Mouse (Mus musculus) limb, embryonic 14.5 days (tissue): ENCODE data around the gene Ccpg1. TPM values are rescaled to one million over a fixed set of nuclear protein-coding genes. Genes with fewer than 3 reads are reported as not detected.

Experiments used
- ATAC-seq: fragments of 200-750 bp; cut with Nextera tagmentation; 2 replicates; pipeline ENCODE4 v1.8.0; 2017; ENCODE audit warnings: low read depth, moderate number of reproducible peaks, moderate TSS enrichment; ENCODE audit not compliant: low FRiP score
- DNase-seq: peaks from one replicate; pipeline ENCODE4 v3.0.0-alpha.2; 2015; ENCODE audit warnings: low spot score
- H3K27ac ChIP-seq: fragments of 300-500 bp; sonication (generic); replicated peaks from 2 replicates; pipeline ENCODE4 v1.5.1; 2014; ENCODE audit warnings: low read depth, mild to moderate bottlenecking, low read length, moderate library complexity, mixed read lengths
- H3K27me3 ChIP-seq: fragments of 300-500 bp; sonication (generic); 2 replicates; pipeline ENCODE4 v1.6.1; 2014; ENCODE audit warnings: low read length, mixed read lengths; ENCODE audit not compliant: control insufficient read depth, insufficient read depth
- H3K36me3 ChIP-seq: fragments of 300-500 bp; sonication (generic); 2 replicates; pipeline ENCODE4 v1.6.1; 2014; ENCODE audit warnings: mild to moderate bottlenecking, low read length, moderate library complexity, mixed read lengths; ENCODE audit not compliant: control insufficient read depth, insufficient read depth
- H3K4me1 ChIP-seq: fragments of 300-500 bp; sonication (generic); 2 replicates; pipeline ENCODE4 v1.6.1; 2014; ENCODE audit warnings: antibody characterized with exemption, low read length, mixed read lengths; ENCODE audit not compliant: control insufficient read depth, insufficient read depth
- H3K4me2 ChIP-seq: fragments of 300-500 bp; sonication (generic); replicated peaks from 2 replicates; pipeline ENCODE4 v1.6.1; 2014; ENCODE audit warnings: low read depth, mild to moderate bottlenecking, low read length, moderate library complexity; ENCODE audit not compliant: severe bottlenecking
- H3K4me3 ChIP-seq: fragments of 300-500 bp; sonication (generic); replicated peaks from 2 replicates; pipeline ENCODE4 v1.5.1; 2014; ENCODE audit warnings: low read length
- H3K9ac ChIP-seq: fragments of 300-500 bp; sonication (generic); 2 replicates; pipeline ENCODE4 v1.6.1; 2014; ENCODE audit warnings: mild to moderate bottlenecking, low read depth, low read length, moderate library complexity; ENCODE audit not compliant: severe bottlenecking
- H3K9me3 ChIP-seq: fragments of 300-500 bp; sonication (generic); 2 replicates; pipeline ENCODE4 v1.6.1; 2016; ENCODE audit warnings: low read length; ENCODE audit not compliant: control insufficient read depth
- POLR2A ChIP-seq: fragments of 200-500 bp; IDR thresholded peaks from 2 replicates; pipeline ENCODE4 v1.8.0; 2012; ENCODE audit warnings: inconsistent platforms, mild to moderate bottlenecking, moderate library complexity, borderline replicate concordance; ENCODE audit not compliant: insufficient read depth, insufficient read length; ENCODE audit errors: extremely low read depth
- WGBS: fragments of 180-500 bp; shearing (Covaris S2); extraction: QIAGEN DNeasy Blood & Tissue Kit; methylation state at CpG from one replicate; pipeline ENCODE4 v1.1.7; 2014; 5-methylcytosine and 5-hydroxymethylcytosine counted together
- polyA plus RNA-seq, 2 experiments: library from polyadenylated mRNA; depleted of rRNA in 1 of 2; stranded (reverse) in 1 of 2; unstranded in 1 of 2; fragments of >200 nt; fragmentation: Nextera tagmentation in 1 of 2; extraction: Ambion mirVana in 1 of 2; gene quantifications; 2 replicates each; pipeline versions ENCODE4 v1.2.1 to v1.2.3; 2012 to 2014

Ccpg1 gene
- polyA plus RNA-seq, 2 experiments = 14.6 to 28.1 TPM

DNA sequence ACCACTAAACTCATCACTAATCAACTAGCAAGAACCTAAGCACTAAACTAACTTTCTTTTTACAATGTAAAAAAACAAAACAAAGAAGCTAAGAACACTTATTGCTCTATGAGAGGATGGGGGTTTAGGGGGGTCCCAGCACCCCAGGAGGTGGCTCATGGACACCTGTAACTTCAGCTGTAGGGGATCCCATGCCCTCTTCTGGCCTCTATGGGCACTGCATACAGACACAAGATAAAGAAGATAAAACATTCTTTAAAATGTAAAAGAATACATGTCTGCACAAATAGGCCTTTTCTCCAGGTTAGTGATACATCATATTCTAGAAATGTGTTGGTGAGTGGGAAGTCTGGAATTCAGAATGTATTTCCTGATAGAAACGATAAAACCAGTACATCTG, 48.2 kb downstream of the Ccpg1 start:
- DNase-seq = no peak
- no peak for ATAC-seq
- TF ChIP-seq POLR2A = no peak
- Histone ChIP-seq H3K4me3 (no peak overlapping the region), H3K9ac (no peak overlapping the region), H3K36me3 (peaks cover 55% of the 10 kb centered on the region), H3K9me3 (no peaks in the 10 kb centered on the region), H3K4me2 (no peak overlapping the region), H3K27ac (no peak overlapping the region), H3K4me1 (peaks cover 1% of the 10 kb centered on the region; the same call in 1 of the 2 replicates), H3K27me3 (no peaks in the 10 kb centered on the region)
- WGBS = 100% methylated on average over 1 of the region's 1 CpGs

DNA sequence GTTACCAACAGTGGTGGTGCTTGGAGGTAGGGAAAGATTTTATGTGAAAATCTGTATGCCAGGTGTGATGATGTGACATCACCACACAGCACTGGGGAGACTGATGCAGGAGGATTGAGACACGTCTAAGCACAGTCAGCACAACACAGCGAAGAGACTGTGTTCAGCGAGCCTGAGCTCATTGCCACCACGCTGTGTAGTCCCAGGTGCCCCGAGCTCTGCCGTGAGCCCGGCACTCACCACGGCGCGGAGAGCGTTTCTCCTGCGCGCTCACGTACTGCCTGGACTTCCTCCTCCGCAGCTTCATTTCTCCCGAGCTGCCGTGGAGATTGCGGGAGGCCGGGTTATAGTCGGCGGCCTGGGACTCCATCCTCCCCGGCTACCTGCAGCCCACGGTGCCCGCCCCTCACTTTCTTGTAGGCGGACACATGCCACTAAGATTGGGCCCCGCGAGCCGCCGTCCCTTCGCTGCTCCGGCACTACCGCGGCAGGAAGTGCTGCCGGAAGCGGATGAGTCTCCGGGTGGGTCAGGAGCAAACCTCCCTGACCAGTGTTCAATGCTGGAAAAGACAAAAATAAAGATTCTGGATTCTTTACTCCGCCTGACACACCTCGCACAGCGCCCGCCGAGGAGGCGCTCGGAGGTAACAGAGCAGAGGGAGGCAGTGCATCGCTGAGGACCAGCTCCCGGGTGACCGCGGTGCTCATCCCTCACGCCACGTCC, 54.2 kb downstream of the Ccpg1 start:
- DNase-seq = peak; percentile 93
- H3K4me2 ChIP-seq = peak overlapping the region; percentile 90
- under 1% methylated on average over 49 of the region's 49 CpGs for WGBS
- peak; percentile 78; the same call in 1 of the 2 replicates for TF ChIP-seq POLR2A
- H3K36me3 ChIP-seq = peaks cover 10% of the 10 kb centered on the region
- peak overlapping the region; percentile 83 for H3K9ac ChIP-seq
- H3K27ac ChIP-seq = peak overlapping the region; percentile 72
- peaks cover 15% of the 10 kb centered on the region for H3K4me1 ChIP-seq
- H3K9me3 ChIP-seq = no peaks in the 10 kb centered on the region
- H3K4me3 ChIP-seq = peak overlapping the region; percentile 78
- H3K27me3 ChIP-seq = no peaks in the 10 kb centered on the region
- ATAC-seq = peak; percentile 86

DNA sequence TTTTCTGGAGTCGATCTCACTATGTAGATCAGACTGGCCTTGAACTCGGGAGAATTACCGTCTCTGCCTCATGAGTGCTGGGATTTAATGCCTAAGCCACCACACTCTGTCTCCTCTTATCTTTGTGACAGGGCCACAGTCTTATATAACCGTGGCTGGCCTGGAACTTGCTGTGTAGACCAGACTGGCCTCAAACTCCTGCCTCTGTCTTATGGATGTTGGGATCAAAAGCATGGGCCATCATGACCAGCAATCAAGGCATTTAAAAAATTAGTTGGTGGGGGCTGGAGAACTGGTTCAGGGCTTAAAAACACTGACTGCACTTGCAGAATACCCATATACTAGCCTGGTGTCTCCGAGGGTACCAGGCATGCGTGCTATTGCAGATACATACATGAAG, 54.9 kb downstream of the Ccpg1 start, which contains the start of gene Pigb:
Pigb (minus strand) TSS at position 299 of the 400 bp plus-strand sequence.
- Histone ChIP-seq H3K27ac (peak within 1 kb of the TSS; percentile 72), H3K9ac (peak within 1 kb of the TSS; percentile 83), H3K4me3 (peak within 1 kb of the TSS; percentile 78), H3K4me1 (peaks cover 15% of the 10 kb centered on the region), H3K27me3 (no peaks in the 10 kb centered on the region), H3K4me2 (peak within 1 kb of the TSS; percentile 90), H3K9me3 (no peaks in the 10 kb centered on the region), H3K36me3 (peaks cover 10% of the 10 kb centered on the region)
- no peak for DNase-seq
- no peak for ATAC-seq
- WGBS = 29% methylated on average over 6 of the region's 6 CpGs
- TF ChIP-seq POLR2A = no peak

DNA sequence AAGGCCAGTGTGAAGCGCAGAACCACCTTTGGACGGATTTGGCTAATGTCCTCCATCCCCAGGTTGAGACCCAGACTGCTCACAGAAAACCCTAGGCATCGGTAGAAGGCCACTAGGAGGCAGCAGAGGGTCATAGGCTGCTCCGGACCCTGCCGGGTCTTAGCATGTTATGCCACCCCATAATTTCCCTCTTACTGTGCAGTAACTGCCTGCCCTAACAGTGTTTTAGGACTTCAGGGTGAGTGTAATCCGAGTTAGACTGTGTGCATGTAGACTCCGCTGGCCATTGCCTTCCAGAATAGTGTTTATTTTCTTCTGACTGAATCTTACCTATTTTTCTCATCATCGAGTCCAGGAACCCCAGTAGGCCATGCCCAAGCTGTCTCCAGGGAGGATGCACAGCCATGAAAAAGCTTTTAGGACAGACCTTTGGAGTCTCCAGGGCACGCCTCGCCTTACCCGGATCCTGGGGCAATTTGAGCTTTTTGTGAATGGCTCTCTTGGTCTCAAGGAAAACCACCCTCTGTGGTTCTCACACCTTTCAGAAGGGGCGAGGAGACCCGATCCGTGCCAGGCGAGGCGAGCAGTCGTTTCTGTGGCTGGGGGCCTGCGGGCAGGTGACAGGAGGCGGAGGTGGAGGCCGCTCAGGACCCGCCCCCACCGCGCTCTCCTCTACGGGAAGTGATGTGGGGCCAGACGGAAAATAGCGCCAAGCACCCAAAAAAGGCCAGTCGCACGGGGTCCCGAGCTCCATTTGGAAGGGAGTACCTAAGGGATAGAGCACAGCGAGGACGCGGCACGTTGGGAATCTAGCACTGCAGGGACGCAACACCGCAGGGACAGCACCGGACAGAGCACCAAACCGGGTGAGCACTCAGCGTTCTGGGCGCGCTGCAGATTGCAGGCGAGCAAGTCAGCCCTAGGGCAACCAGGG, 59.2 kb downstream of the Ccpg1 start, which contains the start of gene Rab27a:
Rab27a (plus strand) TSS at position 709 of the 934 bp plus-strand sequence.
- H3K4me3 ChIP-seq = peak within 1 kb of the TSS; percentile 48
- DNase-seq = peak; percentile 94
- no peak within 1 kb of the TSS for H3K27ac ChIP-seq
- H3K9me3 ChIP-seq = no peaks in the 10 kb centered on the region
- peak within 1 kb of the TSS; percentile 93 for H3K4me2 ChIP-seq
- no peaks in the 10 kb centered on the region for H3K27me3 ChIP-seq
- ATAC-seq = peak; percentile 44
- H3K9ac ChIP-seq = peak within 1 kb of the TSS; percentile 70
- TF ChIP-seq POLR2A = no peak
- peaks cover 12% of the 10 kb centered on the region for H3K4me1 ChIP-seq
- no peaks in the 10 kb centered on the region for H3K36me3 ChIP-seq
- 2% methylated on average over 41 of the region's 41 CpGs for WGBS

DNA sequence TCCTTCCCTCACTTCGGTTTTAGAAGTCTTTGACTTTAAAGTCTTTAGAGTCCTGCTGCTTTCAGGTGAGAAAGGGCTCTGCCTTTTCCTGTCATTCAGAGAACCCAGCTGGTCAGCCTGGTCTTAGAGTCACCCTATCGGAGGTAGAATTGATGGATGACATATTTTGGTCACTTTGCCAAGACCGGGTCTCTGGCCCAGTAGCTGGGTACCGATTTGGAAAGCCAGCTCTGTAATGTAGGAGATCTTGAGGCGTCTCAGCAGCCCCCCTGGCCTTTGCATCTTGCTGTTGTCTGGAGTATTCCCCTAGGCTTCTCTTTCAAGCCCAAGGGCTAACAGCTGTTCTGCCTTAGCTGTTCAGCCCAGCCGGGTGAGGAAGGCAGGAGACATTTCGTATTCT, 60.0 kb downstream of the Ccpg1 start:
- no peaks in the 10 kb centered on the region for H3K36me3 ChIP-seq
- no peak for TF ChIP-seq POLR2A
- H3K4me3 ChIP-seq = peak overlapping the region; percentile 48
- ATAC-seq = no peak
- H3K4me2 ChIP-seq = peak overlapping the region; percentile 93
- no peaks in the 10 kb centered on the region for H3K27me3 ChIP-seq
- peaks cover 15% of the 10 kb centered on the region for H3K4me1 ChIP-seq
- peak overlapping the region; percentile 70 for H3K9ac ChIP-seq
- 4% methylated on average over 7 of the region's 7 CpGs for WGBS
- DNase-seq = no peak
- no peaks in the 10 kb centered on the region for H3K9me3 ChIP-seq
- no peak overlapping the region for H3K27ac ChIP-seq
